Mouse (Mus musculus) naive thymus-derived CD4-positive, alpha-beta T cell, adult 2 months (primary cell): ENCODE measurements around the gene Rhox7b.
"Not testable (repeated sequence)": the region's sequence is repeated elsewhere in the genome, so short reads cannot be mapped to it uniquely, and the experiment has no call there.

Source experiments
- DNase-seq: peaks from one replicate; pipeline ENCODE4 v3.0.0-alpha.2; 2011; ENCODE audit warnings: low read depth

The Rhox7b gene

GRCm38 (mm10) chrX:37897132-37897531, at the start of gene Rhox7b:
TSS of gene Rhox7b (minus strand) at chrX:37897232.
- not testable (repeated sequence) for DNase-seq

- no peak for DNase-seq
These were observed 19.3 kb upstream of the Rhox7b start for GRCm38 (mm10) chrX:37916311-37916710.

GRCm38 (mm10) chrX:37908581-37908980, 11.5 kb upstream of the Rhox7b start:
- DNase-seq: no peak

DNA sequence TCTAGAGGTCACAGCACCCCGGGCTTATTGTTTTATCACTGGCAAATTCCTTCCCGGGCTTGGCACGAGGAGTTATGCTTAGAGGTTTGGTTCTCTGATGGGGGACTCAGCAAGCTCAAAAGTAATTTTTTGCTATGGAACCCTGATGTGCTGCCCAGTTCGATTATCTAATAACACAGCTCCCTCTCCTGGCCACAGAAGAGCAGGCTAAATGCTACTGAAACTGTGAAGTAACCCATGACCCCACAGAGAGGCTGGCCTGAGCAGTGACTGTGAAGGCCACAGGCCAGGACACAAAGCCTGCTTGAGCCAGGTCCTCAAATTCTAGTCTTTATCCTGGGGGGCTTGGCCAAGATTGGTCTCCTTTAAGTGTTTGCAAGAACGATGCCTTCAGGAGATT, 6.7 kb upstream of the Rhox7b start:
- no peak for DNase-seq

GRCm38 (mm10) chrX:37901670-37902069, 4.6 kb upstream of the Rhox7b start, which contains the start of gene Rhox9:
TSS of gene Rhox9 (minus strand) at chrX:37901770.
- DNase-seq: not testable (repeated sequence)

DNA sequence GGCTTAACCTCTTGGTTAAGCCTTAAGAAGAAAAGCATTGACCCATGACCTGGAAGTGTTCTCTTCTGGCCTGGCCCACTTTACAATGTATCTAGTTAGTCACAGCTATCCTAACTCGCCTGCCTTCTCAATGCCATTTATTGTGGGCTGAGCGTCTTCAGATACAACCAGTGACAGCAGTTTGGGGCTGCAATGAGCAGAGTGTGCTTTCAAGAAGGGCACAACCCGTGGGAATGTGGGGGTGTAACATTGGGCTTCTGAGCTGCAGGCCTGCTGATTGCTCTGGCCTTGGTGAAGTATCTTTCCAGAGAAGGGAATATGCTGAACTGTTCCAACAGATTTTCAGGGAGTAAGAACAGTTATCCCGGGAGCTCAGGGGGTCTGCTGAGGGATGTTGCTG, 18.2 kb downstream of the Rhox7b start, which contains the start of gene Rhox8:
Gene Rhox8, minus strand, starts transcription at position 101 of the 400 bp plus-strand sequence.
- no peak for DNase-seq

GRCm38 (mm10) chrX:37871641-37872040, 25.4 kb downstream of the Rhox7b start:
- no peak for DNase-seq
